Mouse (Mus musculus): ENCODE measurements around the gene Filip1. TPM values are rescaled to one million over a fixed set of nuclear protein-coding genes. Genes with fewer than 3 reads are reported as not detected.
"Not testable (repeated sequence)": the region's sequence is repeated elsewhere in the genome, so short reads cannot be mapped to it uniquely, and the experiment has no call there.

Gene Filip1
- polyA plus RNA-seq, 2 experiments: 0.29 to 0.37 TPM

GRCm38 (mm10) chr9:80039296-80039815, 26.7 kb upstream of the Filip1 start:
- no peak overlapping the region for H3K27ac ChIP-seq
- ATAC-seq (ENCODE audit: insufficient read depth): no peak
- H3K4me2 ChIP-seq (ENCODE audit: low read depth): no peak overlapping the region
- no peaks in the 10 kb centered on the region for H3K36me3 ChIP-seq (replicated peaks; ENCODE audit: control insufficient read depth, insufficient read depth, low read depth)
- no peak for TF ChIP-seq CTCF (IDR thresholded peaks at IDR 0.05; ENCODE audit: low read depth)
- TF ChIP-seq EP300 (IDR thresholded peaks at IDR 0.05; ENCODE audit: low read depth): no peak
- DNase-seq (ENCODE audit: low read depth in 3 of 3, low spot score in 3 of 3): no peak
- H3K9ac ChIP-seq (replicated peaks): no peak overlapping the region
- no peaks in the 10 kb centered on the region for H3K27me3 ChIP-seq (ENCODE audit: control insufficient read depth, insufficient read depth, low read length)
- H3K4me3 ChIP-seq (ENCODE audit: insufficient read depth in 1 of 2, low read depth in 2 of 2, low read length in 2 of 2): no peak overlapping the region
- 24% methylated on average over 2 of the region's 2 CpGs for WGBS (ENCODE audit: insufficient replicate concordance)
- H3K9me3 ChIP-seq (ENCODE audit: control insufficient read depth, low read length): no peaks in the 10 kb centered on the region
- no peaks in the 10 kb centered on the region for H3K4me1 ChIP-seq (replicated peaks; ENCODE audit: control insufficient read depth in 2 of 2, insufficient read depth in 2 of 2, low read length in 1 of 2)

DNA sequence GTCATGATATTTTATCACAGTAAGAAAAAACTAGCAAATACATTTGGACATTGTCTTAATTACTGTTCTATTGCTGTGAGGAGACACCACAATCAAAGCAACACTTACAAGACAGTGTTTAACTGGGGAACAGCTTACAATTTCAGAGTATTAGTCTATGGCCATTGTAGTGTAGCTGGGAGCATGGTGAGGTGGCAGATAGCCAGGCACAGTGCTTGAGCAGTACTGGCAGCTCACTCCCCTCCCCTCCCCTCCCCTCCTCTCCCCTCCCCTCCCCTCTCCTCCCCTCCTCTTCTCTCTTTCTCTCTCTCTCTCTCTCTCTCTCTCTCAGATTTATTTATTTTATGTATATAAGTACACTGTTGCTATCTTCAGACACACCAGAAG, 25.3 kb upstream of the Filip1 start:
- no peak for ATAC-seq (ENCODE audit: insufficient read depth)
- no peaks in the 10 kb centered on the region for H3K9me3 ChIP-seq (ENCODE audit: control insufficient read depth, low read length)

GRCm38 (mm10) chr9:80037262-80037996, 24.8 kb upstream of the Filip1 start:
- H3K36me3 ChIP-seq (replicated peaks; ENCODE audit: control insufficient read depth, insufficient read depth, low read depth): no peaks in the 10 kb centered on the region
- no peak overlapping the region for H3K27ac ChIP-seq
- 67% methylated on average over 13 of the region's 13 CpGs for WGBS (ENCODE audit: insufficient replicate concordance)
- no peaks in the 10 kb centered on the region for H3K4me1 ChIP-seq (replicated peaks; ENCODE audit: control insufficient read depth in 2 of 2, insufficient read depth in 2 of 2, low read length in 1 of 2)
- DNase-seq (ENCODE audit: low read depth in 3 of 3, low spot score in 3 of 3) (no peak), ATAC-seq (ENCODE audit: insufficient read depth) (no peak)
- no peak overlapping the region for H3K4me3 ChIP-seq (ENCODE audit: insufficient read depth in 1 of 2, low read depth in 2 of 2, low read length in 2 of 2)
- H3K27me3 ChIP-seq (ENCODE audit: control insufficient read depth, insufficient read depth, low read length): no peaks in the 10 kb centered on the region
- no peak for TF ChIP-seq CTCF (IDR thresholded peaks at IDR 0.05; ENCODE audit: low read depth)
- TF ChIP-seq EP300 (IDR thresholded peaks at IDR 0.05; ENCODE audit: low read depth): no peak
- H3K9ac ChIP-seq (replicated peaks): no peak overlapping the region
- no peak overlapping the region for H3K4me2 ChIP-seq (ENCODE audit: low read depth)
- H3K9me3 ChIP-seq (ENCODE audit: control insufficient read depth, low read length): no peaks in the 10 kb centered on the region

More for the DNA sequence above, 25.3 kb upstream of the Filip1 start:
- no peaks in the 10 kb centered on the region for H3K36me3 ChIP-seq (replicated peaks; ENCODE audit: control insufficient read depth, insufficient read depth, low read depth)
- H3K27ac ChIP-seq: no peak overlapping the region
- no peak overlapping the region for H3K9ac ChIP-seq (replicated peaks)
- no peak overlapping the region for H3K4me3 ChIP-seq (ENCODE audit: insufficient read depth in 1 of 2, low read depth in 2 of 2, low read length in 2 of 2)
- no peaks in the 10 kb centered on the region for H3K4me1 ChIP-seq (replicated peaks; ENCODE audit: control insufficient read depth in 2 of 2, insufficient read depth in 2 of 2, low read length in 1 of 2)
- H3K27me3 ChIP-seq (ENCODE audit: control insufficient read depth, insufficient read depth, low read length): no peaks in the 10 kb centered on the region
- DNase-seq (ENCODE audit: low read depth in 3 of 3, low spot score in 3 of 3): no peak
- no peak overlapping the region for H3K4me2 ChIP-seq (ENCODE audit: low read depth)
- TF ChIP-seq CTCF (IDR thresholded peaks at IDR 0.05; ENCODE audit: low read depth) (no peak), EP300 (IDR thresholded peaks at IDR 0.05; ENCODE audit: low read depth) (no peak)

DNA sequence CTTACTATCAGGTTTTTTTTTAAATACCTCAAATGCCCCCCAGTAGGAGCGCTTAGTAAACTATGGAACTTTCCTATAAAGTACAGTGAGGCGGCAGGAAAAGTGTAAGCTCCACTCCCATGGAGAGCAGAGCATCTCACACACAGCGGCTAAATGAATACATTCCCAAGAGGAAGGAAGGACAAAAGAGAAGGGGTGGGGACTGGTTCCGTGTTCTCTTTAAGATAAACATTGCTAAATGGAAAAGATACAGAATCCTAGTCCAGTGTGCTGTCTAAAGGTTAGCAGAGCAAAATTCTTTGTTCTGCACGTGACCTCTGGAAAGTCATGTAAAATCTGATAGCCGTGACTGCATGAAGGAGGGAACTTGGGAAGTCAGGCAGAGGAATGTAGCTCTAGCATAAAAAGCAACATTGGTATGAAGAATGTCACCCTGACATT, 13.9 kb upstream of the Filip1 start:
- DNase-seq (ENCODE audit: low read depth in 3 of 3, low spot score in 3 of 3) (no peak), ATAC-seq (ENCODE audit: insufficient read depth) (no peak)
- Histone ChIP-seq H3K4me1 (replicated peaks; ENCODE audit: control insufficient read depth in 2 of 2, insufficient read depth in 2 of 2, low read length in 1 of 2) (no peaks in the 10 kb centered on the region), H3K9me3 (ENCODE audit: control insufficient read depth, low read length) (no peaks in the 10 kb centered on the region), H3K27ac (no peak overlapping the region), H3K36me3 (replicated peaks; ENCODE audit: control insufficient read depth, insufficient read depth, low read depth) (no peaks in the 10 kb centered on the region), H3K9ac (replicated peaks) (no peak overlapping the region), H3K27me3 (ENCODE audit: control insufficient read depth, insufficient read depth, low read length) (no peaks in the 10 kb centered on the region), H3K4me2 (ENCODE audit: low read depth) (no peak overlapping the region), H3K4me3 (ENCODE audit: insufficient read depth in 1 of 2, low read depth in 2 of 2, low read length in 2 of 2) (no peak overlapping the region)
- TF ChIP-seq EP300 (IDR thresholded peaks at IDR 0.05; ENCODE audit: low read depth) (no peak), CTCF (IDR thresholded peaks at IDR 0.05; ENCODE audit: low read depth) (no peak)
- 53% methylated on average over 6 of the region's 6 CpGs for WGBS (ENCODE audit: insufficient replicate concordance)

GRCm38 (mm10) chr9:80026017-80026416, 13.4 kb upstream of the Filip1 start:
- Histone ChIP-seq H3K36me3 (replicated peaks; ENCODE audit: control insufficient read depth, insufficient read depth, low read depth) (no peaks in the 10 kb centered on the region), H3K4me2 (ENCODE audit: low read depth) (no peak overlapping the region), H3K9ac (replicated peaks) (no peak overlapping the region), H3K9me3 (ENCODE audit: control insufficient read depth, low read length) (no peaks in the 10 kb centered on the region), H3K27ac (no peak overlapping the region), H3K4me3 (ENCODE audit: insufficient read depth in 1 of 2, low read depth in 2 of 2, low read length in 2 of 2) (no peak overlapping the region), H3K4me1 (replicated peaks; ENCODE audit: control insufficient read depth in 2 of 2, insufficient read depth in 2 of 2, low read length in 1 of 2) (no peaks in the 10 kb centered on the region), H3K27me3 (ENCODE audit: control insufficient read depth, insufficient read depth, low read length) (no peaks in the 10 kb centered on the region)
- ATAC-seq (ENCODE audit: insufficient read depth) (no peak), DNase-seq (ENCODE audit: low read depth in 3 of 3, low spot score in 3 of 3) (peak; percentile 33 to 37 (median 33))
- WGBS (ENCODE audit: insufficient replicate concordance): 1% methylated on average over 2 of the region's 2 CpGs
- no peak for TF ChIP-seq EP300 (IDR thresholded peaks at IDR 0.05; ENCODE audit: low read depth)
- TF ChIP-seq CTCF (IDR thresholded peaks at IDR 0.05; ENCODE audit: low read depth): peak; percentile 78

DNA sequence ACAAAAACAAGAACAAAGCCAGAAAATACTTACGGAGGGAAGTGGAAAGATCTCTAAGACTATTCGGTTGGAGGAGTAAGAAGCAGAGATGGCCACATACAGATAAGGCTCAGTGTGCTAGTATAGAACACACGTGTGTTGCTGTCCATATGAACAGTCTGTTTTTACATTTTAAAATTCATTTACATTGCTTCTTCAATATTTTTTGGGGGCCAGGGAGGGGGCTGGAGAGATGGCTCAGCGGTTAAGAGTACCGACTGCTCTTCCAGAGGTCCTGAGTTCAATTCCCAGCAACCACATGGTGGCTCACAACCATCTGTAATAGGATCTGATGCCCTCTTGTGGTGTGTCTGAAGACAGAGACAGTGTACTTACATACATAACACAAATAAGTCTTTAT, 12.7 kb upstream of the Filip1 start:
- H3K4me1 ChIP-seq (replicated peaks; ENCODE audit: control insufficient read depth in 2 of 2, insufficient read depth in 2 of 2, low read length in 1 of 2); DNase-seq (ENCODE audit: low read depth in 3 of 3, low spot score in 3 of 3); H3K9me3 ChIP-seq (ENCODE audit: control insufficient read depth, low read length); ATAC-seq (ENCODE audit: insufficient read depth); H3K27me3 ChIP-seq (ENCODE audit: control insufficient read depth, insufficient read depth, low read length); H3K36me3 ChIP-seq (replicated peaks; ENCODE audit: control insufficient read depth, insufficient read depth, low read depth); H3K4me3 ChIP-seq (ENCODE audit: insufficient read depth in 1 of 2, low read depth in 2 of 2, low read length in 2 of 2); H3K4me2 ChIP-seq (ENCODE audit: low read depth); H3K9ac ChIP-seq (replicated peaks); H3K27ac ChIP-seq: not testable (repeated sequence)
- WGBS (ENCODE audit: insufficient replicate concordance): 65% methylated on average over 5 of the region's 5 CpGs
